Mouse (Mus musculus) testis, adult 10 weeks (tissue): ENCODE results near the gene Sh3d19. TPM values are rescaled to one million over a fixed set of nuclear protein-coding genes. Genes with fewer than 3 reads are reported as not detected.

Source experiments
- polyA plus RNA-seq: library from polyadenylated mRNA; stranded (reverse); fragments of 350-450 nt; fragmentation: Illumina TruSeq; extraction: RNeasy Lipid Tissue Mini Kit (QIAGEN cat#74804); gene quantifications from one replicate; pipeline ENCODE4 v1.2.3, GENCODE M21; 2014; ENCODE audit warnings: low read depth, low replicate concordance

The Sh3d19 gene
- 8.2 TPM for polyA plus RNA-seq

DNA sequence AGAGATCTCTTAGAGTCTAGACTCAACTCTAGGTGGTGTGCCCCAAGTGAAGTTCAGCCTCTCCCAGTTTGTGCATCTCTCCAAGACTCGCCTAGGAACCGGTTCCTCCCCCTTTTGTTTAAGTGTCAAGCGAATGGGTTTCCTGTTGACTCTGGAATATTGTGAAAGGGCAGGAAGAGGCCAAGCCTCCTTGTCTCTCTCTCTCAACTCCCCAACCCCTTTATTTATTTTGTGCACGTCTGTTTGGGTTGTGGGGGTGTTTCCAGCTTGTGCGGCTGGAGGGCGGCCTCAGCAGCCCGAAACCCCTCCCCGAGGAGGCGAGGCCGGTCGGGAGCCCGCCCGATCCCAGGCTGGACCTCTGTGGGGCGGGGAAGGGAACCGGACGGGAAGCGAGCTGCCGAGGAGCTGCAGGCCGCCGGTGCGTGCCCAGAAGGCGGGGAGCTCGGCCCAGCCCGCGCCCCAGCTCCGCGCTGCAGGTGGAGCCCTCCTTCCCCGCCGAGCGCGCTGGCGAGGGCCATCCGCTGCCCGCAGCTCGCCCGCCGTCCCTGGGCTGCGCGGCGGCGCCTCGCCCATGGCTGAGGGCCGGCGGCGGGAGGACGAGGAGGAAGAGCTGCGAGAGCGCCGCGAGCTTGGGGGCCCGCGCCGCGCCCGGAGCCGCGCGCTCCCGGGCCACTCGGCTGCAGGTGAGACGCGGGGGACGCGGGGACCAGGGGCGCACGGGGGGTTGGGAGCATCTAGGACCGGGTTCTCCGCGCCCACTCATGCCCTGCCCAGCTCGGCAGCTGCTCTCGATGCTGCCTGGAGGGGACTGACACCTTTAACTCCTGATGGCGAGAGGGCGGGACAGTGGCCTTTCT lies at the start of gene Sh3d19:
Gene Sh3d19, plus strand, starts transcription at position 368 of the 857 bp plus-strand sequence.

DNA sequence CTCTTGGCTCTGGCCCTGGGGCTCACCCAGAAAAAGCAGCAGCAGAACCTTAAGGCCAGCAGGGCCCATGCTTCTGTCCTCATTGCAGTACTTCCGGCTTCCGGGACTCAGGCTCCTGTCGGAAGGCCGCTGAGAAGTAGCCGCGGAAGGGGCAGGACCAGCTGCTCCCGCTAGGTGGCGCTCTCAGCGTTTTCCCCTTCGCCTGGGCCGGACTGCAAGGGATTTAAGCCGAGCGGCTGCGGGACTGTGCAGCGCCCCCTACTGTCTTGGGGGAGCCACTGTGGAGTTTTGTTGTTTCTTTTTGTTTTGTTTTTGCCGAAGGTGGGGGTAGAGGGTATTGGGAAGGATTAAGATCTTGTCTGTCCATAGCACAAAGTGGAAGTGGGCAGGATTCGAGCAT lies 31.5 kb downstream of the Sh3d19 start, which contains the start of gene Prss48:
Gene Prss48, minus strand, starts transcription at position 69 of the 400 bp plus-strand sequence.

DNA sequence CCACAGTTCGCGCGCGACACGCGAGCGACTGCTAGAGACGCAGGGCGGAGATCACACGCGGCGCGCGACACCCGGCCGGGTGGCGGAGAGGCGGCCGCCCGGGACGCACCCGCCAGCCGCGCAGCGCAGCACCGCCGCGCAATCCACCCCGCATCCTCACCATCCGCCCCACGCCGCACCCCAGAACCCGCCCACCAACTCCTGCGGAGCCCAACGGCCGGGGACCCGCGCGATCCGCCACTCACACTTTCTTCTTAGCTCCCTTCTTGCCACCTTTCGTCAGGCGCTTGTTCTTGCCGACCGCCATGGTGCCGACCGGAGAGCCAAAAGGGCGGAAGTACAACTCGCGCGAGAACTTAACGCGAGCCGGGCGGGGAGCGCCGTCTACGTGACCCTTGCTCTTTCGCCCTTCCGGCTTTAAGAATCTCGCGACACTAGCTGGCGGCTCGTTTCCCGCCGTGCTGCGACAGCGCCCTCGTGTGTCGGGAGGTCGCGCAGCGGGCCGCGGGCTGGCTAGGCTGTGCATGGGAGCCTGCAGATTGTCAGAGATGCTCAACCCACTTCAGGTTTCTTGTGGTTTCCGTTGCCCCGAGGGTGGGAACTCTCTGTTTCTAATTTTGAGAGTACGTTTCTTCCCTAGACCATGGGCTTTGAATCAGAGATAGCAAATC lies 171.5 kb downstream of the Sh3d19 start, which contains the start of gene Rps3a1:
Gene Rps3a1, minus strand, starts transcription at position 440 of the 671 bp plus-strand sequence.

Other genes with a start within 250 kb of the Sh3d19 start
- gene Fam160a1, start 153.8 kb upstream of the Sh3d19 start, polyA plus RNA-seq, result 0.41 TPM
- gene Glt28d2, start 83.6 kb upstream of the Sh3d19 start, polyA plus RNA-seq, result 0.90 TPM
- gene Gm37240, start 83.6 kb upstream of the Sh3d19 start, polyA plus RNA-seq, result 0.62 TPM
- gene Prss48, start 31.4 kb downstream of the Sh3d19 start, polyA plus RNA-seq, result 3.6 TPM
- gene Rps3a1, start 171.6 kb downstream of the Sh3d19 start, polyA plus RNA-seq, result 263 TPM